Mouse (Mus musculus): Measurements from ENCODE around the gene Pdzk1ip1. TPM values are rescaled to one million over a fixed set of nuclear protein-coding genes. Genes with fewer than 3 reads are reported as not detected.
A peak's percentile ranks its signal among the peaks of the same experiment; 100 is the strongest.

Pdzk1ip1 gene
- polyA plus RNA-seq, 1 experiment, result not detected

DNA sequence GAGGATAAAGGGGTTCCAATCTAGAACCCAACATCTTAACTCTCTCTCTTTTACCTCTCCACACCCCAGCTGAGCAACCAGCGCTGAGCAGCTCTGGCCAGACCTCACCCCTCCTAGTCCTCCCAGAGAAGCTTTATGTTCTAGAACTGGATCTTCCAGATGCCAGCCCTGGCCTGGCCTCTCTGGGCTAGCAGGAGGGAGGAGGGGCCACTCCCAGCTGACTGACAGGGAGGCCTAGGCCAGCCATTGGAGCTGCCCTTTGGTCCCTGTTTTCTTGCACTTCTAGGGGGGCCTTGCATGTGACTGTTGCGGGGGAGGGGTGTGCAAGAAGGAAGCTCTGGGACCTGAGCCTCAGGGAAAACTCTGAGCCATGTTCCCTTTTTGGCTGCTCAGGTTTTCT, 2.1 kb downstream of the Pdzk1ip1 start:
- H3K4me1 ChIP-seq (ENCODE audit: control insufficient read depth, insufficient read depth, insufficient read length, low read length), result no peaks in the 10 kb centered on the region; the same call in 1 of the 2 replicates
- no peak overlapping the region for H3K4me3 ChIP-seq (ENCODE audit: insufficient read depth, low read depth, low read length)
- H3K27ac ChIP-seq (replicated peaks; ENCODE audit: low read depth, low read length), result no peak overlapping the region

DNA sequence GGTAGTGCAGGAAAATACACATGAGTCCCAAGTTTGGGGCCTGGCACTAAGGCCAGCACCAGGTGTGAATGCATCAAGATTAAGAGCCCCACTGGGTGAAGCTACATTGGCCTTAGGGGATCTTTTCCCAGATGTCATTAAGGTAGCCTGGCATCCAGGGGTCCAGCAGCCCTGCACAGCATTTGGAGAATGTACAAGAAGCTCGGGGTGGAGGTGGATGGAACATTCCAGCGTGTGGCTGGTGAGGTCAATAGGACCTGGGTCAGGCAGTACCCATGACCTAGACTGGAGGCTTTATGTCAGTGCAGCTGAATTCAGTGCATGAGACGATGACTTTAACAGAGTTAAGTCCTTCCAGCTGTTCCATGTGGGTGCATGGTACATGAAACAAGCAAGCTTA, 3.3 kb downstream of the Pdzk1ip1 start:
- no peak overlapping the region for H3K4me3 ChIP-seq (ENCODE audit: insufficient read depth, low read depth, low read length)
- no peak overlapping the region for H3K27ac ChIP-seq (replicated peaks; ENCODE audit: low read depth, low read length)

DNA sequence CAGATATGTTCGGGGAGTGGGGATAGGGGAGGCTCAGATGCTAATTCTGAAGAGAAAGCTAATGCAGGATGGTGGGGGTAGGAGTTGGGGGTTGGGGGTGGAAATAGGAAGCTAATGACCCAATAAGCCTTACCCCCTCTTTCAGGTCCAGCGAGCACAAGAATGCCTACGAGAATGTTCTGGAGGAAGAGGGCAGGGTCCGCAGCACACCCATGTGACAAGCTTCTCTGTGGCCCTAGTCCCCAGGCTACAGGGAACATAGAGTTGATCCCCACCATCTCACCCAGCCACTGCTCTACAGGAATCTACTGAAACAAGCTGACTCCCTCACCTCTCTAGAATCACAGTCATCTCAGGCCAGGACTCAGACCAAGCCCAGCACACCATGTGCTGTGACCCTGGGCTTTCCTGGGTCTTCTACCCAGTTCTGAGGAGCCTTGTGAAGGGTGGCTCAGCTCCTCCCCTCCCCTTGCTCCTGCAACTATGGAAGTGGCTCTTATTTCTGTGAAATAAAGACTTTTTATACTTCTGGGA, 4.9 kb downstream of the Pdzk1ip1 start:
- Histone ChIP-seq H3K4me3 (ENCODE audit: insufficient read depth, low read depth, low read length) (no peak overlapping the region), H3K27ac (replicated peaks; ENCODE audit: low read depth, low read length) (no peak overlapping the region), H3K4me1 (ENCODE audit: control insufficient read depth, insufficient read depth, insufficient read length, low read length) (no peaks in the 10 kb centered on the region; the same call in none of the 2 replicates)

More for the DNA sequence above, 3.3 kb downstream of the Pdzk1ip1 start:
- no peaks in the 10 kb centered on the region; the same call in none of the 2 replicates for H3K4me1 ChIP-seq (ENCODE audit: control insufficient read depth, insufficient read depth, insufficient read length, low read length)

DNA sequence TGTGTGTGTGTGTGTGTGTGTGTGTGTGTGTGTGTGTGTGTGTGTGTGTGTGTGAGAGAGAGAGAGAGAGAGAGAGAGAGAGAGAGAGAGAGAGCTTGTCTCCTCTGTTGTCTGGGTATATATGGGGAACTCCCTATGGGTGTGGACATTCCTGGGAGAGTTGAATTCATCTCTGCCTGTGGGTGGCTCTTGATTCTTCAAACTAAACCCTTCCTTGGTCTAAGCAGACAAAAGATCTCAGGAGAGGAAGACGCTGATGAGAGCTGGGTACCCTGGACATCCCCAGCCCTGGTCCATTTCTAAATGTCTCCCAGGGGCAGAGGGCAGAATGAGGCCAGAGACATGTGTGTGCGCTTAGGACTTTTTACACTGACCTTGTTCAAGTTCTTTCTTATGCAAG, 5.5 kb downstream of the Pdzk1ip1 start:
- Histone ChIP-seq H3K27ac (replicated peaks; ENCODE audit: low read depth, low read length) (no peak overlapping the region), H3K4me3 (ENCODE audit: insufficient read depth, low read depth, low read length) (no peak overlapping the region), H3K4me1 (ENCODE audit: control insufficient read depth, insufficient read depth, insufficient read length, low read length) (no peaks in the 10 kb centered on the region; the same call in none of the 2 replicates)

DNA sequence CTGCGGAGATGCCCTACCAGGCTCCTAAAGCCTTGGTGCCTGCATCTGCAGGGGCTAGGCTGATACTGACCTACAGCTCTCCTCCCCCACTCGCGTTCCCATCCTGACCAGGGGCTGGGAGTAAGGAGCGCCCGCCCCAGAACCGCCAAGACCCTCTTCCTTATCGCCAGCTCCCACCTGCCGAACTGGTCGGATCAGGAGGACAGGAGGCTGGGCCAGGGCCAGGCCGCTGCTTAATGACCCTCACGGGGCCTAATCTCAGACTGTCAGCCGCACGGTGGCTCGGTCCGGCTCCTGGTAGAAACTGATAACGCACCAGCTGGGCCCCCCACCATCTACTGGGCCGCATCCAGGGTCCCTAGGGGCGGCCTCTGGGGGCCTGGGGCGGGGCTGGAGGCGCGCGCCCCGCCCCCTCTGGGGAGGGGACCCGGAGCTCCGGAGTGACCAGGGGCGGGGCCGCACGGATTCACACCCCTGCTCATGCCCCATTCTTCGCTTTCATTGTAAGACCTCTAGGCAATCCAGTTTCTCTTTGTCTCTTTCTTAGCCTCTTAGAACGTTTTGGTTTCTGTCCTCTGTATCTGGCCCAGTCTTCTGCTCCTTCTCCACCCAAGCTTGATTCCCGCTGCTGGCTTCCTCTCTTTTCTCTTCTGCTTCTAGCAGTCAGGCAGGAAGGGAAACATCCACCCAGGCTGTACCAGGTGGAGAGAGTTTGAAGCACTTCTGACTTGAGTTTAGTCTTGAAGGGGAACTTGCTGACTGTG, 7.3 kb downstream of the Pdzk1ip1 start:
- Histone ChIP-seq H3K4me3 (ENCODE audit: insufficient read depth, low read depth, low read length) (peak overlapping the region; percentile 50), H3K4me1 (ENCODE audit: control insufficient read depth, insufficient read depth, insufficient read length, low read length) (no peaks in the 10 kb centered on the region; the same call in none of the 2 replicates), H3K27ac (replicated peaks; ENCODE audit: low read depth, low read length) (no peak overlapping the region)

DNA sequence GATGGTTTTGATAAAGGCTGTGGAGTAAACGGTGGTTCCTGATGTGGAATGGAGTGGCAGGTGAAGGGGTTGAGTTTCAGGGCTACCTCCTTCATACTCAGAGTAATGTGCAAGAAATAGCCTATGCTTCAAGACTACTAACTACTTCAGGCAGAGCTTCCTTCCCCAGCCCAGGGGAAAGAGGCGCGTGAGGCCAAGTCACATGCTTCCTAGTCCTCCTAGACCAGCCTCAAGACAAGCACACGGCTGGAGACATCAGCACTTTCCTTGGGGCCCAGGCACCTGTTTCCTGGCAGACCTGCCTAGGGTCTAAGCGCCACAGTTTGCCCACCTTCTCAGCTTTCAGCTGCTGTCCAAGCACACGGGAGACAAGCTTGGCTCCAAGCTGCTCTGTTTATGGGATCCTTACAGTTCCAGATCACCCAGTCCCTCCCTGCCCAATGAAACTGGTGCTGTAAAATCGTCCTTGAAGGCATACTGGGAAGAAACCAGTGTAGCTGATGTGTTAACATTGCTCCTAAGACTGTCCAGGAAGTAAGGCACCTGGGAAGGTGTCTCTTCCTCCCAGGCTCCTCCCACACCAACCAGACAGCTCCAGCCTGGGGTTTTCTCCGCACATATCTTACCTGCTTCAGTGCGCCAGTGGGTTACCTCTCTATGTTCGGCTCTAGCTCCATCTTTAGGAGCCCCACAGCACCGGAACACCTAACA, 8.1 kb downstream of the Pdzk1ip1 start:
- H3K4me3 ChIP-seq (ENCODE audit: insufficient read depth, low read depth, low read length), result peak overlapping the region; percentile 50; the same call in 1 of the 2 replicates
- H3K27ac ChIP-seq (replicated peaks; ENCODE audit: low read depth, low read length), result no peak overlapping the region
- H3K4me1 ChIP-seq (ENCODE audit: control insufficient read depth, insufficient read depth, insufficient read length, low read length), result no peaks in the 10 kb centered on the region; the same call in none of the 2 replicates

DNA sequence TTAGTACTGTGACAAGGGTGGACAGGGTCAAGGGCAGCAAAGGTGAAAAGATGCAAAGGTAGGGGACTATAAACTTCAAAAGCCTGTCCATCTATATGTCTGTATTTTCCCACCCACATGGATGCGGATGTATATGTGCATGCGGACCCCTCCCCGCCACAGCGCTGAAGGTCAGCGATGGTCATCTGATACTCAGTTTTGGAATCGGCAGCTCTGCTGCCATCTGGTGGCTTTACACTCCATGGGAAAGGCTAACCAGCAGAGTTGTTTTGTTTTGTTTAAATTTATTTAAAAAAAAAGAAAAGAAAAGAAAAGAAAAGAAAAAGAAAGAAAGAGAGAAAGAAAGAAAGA, 8.6 kb downstream of the Pdzk1ip1 start:
- H3K4me3 ChIP-seq (ENCODE audit: insufficient read depth, low read depth, low read length), result no peak overlapping the region
- no peaks in the 10 kb centered on the region; the same call in none of the 2 replicates for H3K4me1 ChIP-seq (ENCODE audit: control insufficient read depth, insufficient read depth, insufficient read length, low read length)
- H3K27ac ChIP-seq (replicated peaks; ENCODE audit: low read depth, low read length), result no peak overlapping the region

DNA sequence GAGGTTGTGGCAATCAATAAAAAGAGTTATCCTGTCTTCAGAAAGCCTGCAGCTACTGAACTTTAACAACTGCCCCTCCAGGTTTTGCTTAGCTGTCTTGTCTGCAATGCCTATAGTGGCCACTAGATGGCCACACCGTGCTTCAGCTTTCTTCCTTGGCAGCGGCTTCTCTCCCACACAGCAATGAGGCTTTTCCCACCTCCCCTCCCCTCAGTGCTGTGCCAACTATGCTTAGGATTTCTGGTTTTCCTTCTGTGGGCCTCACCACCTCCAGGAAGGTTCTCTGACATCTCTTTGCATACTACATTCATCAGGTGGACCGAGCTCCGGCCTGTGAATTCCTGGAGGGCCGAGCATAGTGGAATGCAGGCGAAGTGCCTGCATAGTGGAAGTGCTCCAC, 13.2 kb downstream of the Pdzk1ip1 start:
- H3K27ac ChIP-seq (replicated peaks; ENCODE audit: low read depth, low read length), result no peak overlapping the region
- no peaks in the 10 kb centered on the region for H3K4me1 ChIP-seq (ENCODE audit: control insufficient read depth, insufficient read depth, insufficient read length, low read length)
- H3K4me3 ChIP-seq (ENCODE audit: insufficient read depth, low read depth, low read length), result no peak overlapping the region

DNA sequence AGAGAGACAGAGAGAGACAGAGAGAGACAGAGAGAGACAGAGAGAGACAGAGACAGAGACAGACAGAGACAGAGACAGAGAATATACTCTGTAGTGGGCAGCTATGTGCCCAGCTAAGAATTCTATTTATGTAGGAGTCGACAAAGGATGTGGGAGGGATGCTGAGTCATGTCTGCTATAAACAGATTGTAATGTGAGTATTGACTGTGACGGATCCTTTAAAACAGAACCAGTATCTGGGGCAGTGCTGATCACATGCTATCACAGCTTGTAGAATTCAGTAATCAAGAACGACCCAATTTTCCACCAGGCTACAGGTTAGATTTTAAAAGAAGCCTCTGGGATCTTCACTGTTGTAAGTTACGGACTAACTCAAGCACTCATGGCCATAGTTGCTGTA, 15.0 kb downstream of the Pdzk1ip1 start:
- H3K27ac ChIP-seq (replicated peaks; ENCODE audit: low read depth, low read length), result no peak overlapping the region
- no peaks in the 10 kb centered on the region for H3K4me1 ChIP-seq (ENCODE audit: control insufficient read depth, insufficient read depth, insufficient read length, low read length)
- H3K4me3 ChIP-seq (ENCODE audit: insufficient read depth, low read depth, low read length), result no peak overlapping the region

DNA sequence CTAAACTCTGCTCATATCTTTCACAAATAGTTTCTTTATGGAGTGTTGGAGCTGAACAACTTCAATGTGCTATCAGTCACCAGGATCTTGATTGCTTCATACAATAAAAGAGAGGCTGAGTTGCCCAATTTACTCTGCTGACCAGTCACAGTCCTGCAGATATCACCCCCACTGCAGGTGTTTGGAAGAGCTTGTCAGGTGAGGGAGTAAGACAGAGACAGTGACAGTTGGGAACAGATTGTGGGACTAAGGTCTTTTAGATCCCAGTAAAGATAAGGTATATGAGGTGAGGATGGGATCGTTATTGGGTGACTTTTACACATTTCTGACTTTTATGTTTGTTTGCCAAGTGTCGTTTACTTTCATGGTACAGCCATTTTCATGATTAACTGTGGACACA, 22.7 kb downstream of the Pdzk1ip1 start:
- Histone ChIP-seq H3K4me1 (ENCODE audit: control insufficient read depth, insufficient read depth, insufficient read length, low read length) (no peaks in the 10 kb centered on the region), H3K27ac (replicated peaks; ENCODE audit: low read depth, low read length) (no peak overlapping the region)

DNA sequence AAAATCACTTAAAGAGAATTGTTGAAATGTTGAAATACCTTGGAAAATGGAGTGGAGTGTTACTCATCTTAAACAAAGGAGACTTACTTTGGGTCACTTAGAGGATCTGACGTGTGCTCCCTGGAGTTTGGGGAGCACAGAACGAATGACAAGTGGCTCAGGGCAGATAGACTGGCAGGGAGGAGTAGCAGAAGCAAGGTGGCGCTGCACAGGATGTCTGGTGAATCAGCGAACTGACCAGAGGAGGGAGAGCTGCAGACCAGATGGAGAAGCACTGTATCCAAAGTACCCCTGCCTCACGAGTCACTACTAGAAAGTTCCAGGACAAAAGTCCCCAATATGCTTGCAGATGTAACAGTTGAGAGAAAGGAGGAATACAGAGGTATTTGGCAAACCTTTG, 24.8 kb downstream of the Pdzk1ip1 start:
- Histone ChIP-seq H3K4me1 (ENCODE audit: control insufficient read depth, insufficient read depth, insufficient read length, low read length) (no peaks in the 10 kb centered on the region), H3K27ac (replicated peaks; ENCODE audit: low read depth, low read length) (no peak overlapping the region), H3K4me3 (ENCODE audit: insufficient read depth, low read depth, low read length) (no peak overlapping the region)

More for the DNA sequence above, 22.7 kb downstream of the Pdzk1ip1 start:
- H3K4me3 ChIP-seq (ENCODE audit: insufficient read depth, low read depth, low read length), result no peak overlapping the region

DNA sequence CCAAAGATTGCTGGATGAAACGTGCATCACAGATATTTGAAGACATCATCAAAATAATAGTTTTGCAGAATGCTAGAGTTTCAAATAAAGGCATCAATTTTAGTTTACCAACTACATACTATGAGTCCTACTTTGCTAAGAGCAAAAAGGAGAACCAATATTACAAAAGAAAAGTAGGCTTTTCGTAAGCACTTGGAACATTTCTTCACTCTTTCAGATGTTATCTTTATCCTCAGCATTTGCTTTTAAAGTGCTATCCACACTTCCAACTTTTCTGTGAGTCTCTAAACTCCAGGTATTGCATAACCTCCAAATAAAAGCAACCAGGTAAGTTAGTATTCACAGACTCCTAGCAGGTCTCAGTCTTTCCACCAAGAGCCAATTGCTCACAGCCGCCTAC, 31.1 kb downstream of the Pdzk1ip1 start:
- Histone ChIP-seq H3K4me3 (ENCODE audit: insufficient read depth, low read depth, low read length) (no peak overlapping the region), H3K4me1 (ENCODE audit: control insufficient read depth, insufficient read depth, insufficient read length, low read length) (no peaks in the 10 kb centered on the region), H3K27ac (replicated peaks; ENCODE audit: low read depth, low read length) (no peak overlapping the region)

DNA sequence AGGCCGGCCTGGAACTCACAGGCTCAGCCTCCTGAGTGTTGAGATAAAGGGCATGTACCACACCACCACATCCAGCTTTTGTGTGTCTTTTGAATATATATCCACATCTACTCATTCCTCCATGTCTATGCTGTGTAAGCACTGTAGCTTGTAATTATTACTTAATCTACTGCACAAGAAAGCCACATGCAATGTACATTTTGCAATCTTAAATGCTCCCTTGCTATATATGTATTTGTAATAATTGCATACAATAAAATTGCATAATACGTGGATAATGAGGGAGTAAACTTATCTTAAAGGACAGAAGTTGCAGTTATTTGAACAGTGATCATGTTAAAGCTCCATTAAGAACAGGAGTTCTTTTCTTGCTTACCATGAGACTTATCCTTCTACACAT, 32.7 kb downstream of the Pdzk1ip1 start:
- no peak overlapping the region for H3K4me3 ChIP-seq (ENCODE audit: insufficient read depth, low read depth, low read length)
- H3K27ac ChIP-seq (replicated peaks; ENCODE audit: low read depth, low read length), result no peak overlapping the region
- H3K4me1 ChIP-seq (ENCODE audit: control insufficient read depth, insufficient read depth, insufficient read length, low read length), result no peaks in the 10 kb centered on the region

DNA sequence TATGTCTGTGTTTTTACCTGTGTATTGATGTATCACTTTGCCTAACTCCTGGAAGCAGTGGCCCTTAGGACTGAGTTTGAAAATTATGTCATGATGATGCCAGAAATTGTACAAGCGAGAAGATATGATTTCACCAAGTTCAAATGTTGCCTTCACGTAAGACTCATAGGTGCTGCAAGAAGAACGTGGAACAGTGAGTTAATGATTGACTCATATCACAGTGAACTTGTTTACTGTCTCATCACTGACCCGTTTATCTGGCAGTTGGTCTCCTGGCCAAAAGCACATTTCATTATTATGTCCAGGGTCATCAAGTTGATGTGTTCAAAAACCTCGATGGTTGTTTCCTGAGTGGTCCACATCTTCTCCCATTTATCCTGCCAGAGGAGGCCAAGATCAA, 33.1 kb downstream of the Pdzk1ip1 start:
- Histone ChIP-seq H3K27ac (replicated peaks; ENCODE audit: low read depth, low read length) (no peak overlapping the region), H3K4me3 (ENCODE audit: insufficient read depth, low read depth, low read length) (no peak overlapping the region), H3K4me1 (ENCODE audit: control insufficient read depth, insufficient read depth, insufficient read length, low read length) (no peaks in the 10 kb centered on the region)

DNA sequence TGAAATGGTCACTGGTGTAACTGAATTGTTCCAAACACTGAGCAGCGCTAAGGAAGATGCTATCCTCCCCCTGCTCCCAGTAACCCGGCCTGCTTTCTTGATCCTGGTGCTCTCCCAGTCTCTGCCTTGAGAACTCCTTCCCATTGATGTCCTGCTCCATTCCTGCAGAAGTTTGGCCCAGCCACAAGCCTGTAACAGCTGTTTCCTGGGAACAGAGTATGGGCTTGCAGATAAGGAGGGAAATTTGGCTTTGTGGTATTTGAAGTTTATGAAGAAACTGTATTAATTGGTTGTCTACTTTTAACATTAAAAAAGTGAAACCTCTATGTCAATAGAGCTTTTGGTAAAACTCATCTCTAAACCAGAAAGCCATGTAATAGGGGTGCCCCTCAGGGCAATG, 35.0 kb downstream of the Pdzk1ip1 start:
- Histone ChIP-seq H3K4me1 (ENCODE audit: control insufficient read depth, insufficient read depth, insufficient read length, low read length) (no peaks in the 10 kb centered on the region), H3K27ac (replicated peaks; ENCODE audit: low read depth, low read length) (no peak overlapping the region), H3K4me3 (ENCODE audit: insufficient read depth, low read depth, low read length) (no peak overlapping the region)

Data from brown adipose tissue, adult 24 weeks (tissue).